Mouse (Mus musculus) right cerebral cortex, adult 18-20 months (tissue): ENCODE measurements around the gene Olfr317.
"Not testable (repeated sequence)": the region's sequence is repeated elsewhere in the genome, so short reads cannot be mapped to it uniquely, and the experiment has no call there.

ENCODE experiments used
- DNase-seq: peaks from one replicate; pipeline ENCODE4 v3.0.0; 2022; ENCODE audit warnings: mixed read lengths

Gene Olfr317

DNA sequence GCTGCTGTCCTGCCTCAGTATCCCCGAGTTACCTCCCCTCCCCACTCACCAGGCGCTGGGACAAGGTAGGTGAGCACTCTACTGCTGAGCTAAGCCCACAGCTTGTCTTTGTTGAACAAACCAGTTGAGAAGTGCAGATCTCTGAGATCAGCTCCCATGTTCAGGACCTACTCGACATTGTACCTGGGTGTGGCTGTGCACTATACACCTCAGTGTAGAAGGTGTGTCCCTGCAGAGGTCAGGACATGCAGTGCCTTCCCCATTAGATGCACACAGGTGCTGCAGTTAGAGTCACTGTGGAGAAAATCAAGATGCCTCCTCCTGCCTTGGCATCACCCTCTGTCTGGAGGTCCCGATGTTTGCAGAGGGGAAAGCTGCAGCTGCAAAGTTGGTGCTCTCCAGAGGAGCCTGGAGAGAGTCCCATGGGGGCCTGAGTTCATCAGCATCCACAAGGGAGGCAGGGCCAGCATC is at the start of gene Olfr317:
Olfr317 (minus strand) TSS at position 421 of the 471 bp plus-strand sequence.
- DNase-seq: no peak

DNA sequence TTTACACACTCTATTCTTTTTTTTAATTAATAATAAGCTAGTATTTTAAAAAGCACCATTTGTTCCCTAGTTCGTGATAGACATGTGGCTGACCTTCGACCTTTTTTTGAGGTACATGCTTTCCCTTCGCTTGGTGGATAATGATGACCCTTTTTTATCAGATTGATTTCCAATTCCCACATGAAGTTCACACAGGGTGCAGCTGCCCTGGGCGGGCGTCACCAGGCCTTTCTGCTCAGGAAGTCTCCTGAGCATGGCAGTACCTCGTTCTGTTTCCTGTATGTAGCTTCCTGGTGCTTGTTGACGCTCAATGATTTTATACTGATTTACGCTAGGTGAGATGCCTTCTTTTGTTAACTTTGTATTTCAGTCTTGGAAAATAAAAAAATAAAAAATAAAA is 49.3 kb upstream of the Olfr317 start:
- DNase-seq: no peak

- no peak for DNase-seq
Observed at GRCm38 (mm10) chr11:58787651-58788050, 48.6 kb upstream of the Olfr317 start.

GRCm38 (mm10) chr11:58784182-58784581 is 45.2 kb upstream of the Olfr317 start:
- no peak for DNase-seq

- no peak for DNase-seq
Observed at GRCm38 (mm10) chr11:58782480-58783089, 43.6 kb upstream of the Olfr317 start, which contains the start of gene Olfr314. Gene Olfr314 (plus strand): TSS chr11:58782952.

GRCm38 (mm10) chr11:58772888-58773287 is 33.9 kb upstream of the Olfr317 start, which contains the start of gene Olfr315:
Gene Olfr315 (plus strand): TSS chr11:58773188.
- no peak for DNase-seq

DNA sequence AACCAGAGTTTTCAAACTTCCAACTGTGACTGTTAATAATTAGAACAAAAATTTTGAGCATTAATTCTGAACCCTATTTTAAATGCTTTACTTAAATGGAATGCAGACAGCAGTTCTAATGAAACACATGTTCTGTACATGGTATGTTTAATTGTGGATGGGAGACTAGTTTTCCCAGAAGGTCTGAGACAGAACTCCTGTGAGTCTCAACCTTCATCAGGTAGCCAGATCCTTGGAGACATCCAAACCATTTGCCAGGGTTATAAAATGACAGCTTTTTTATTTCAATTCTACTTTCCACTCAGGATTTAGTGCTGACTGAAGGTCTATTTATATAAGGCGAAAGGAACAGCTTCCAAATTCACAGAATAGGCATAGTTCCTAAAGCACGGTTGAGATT is 13.4 kb upstream of the Olfr317 start, which contains the start of gene Olfr316:
Olfr316 (plus strand) TSS at position 301 of the 400 bp plus-strand sequence.
- DNase-seq: no peak

GRCm38 (mm10) chr11:58751096-58751495 is 12.1 kb upstream of the Olfr317 start:
- DNase-seq: peak; percentile 54

DNA sequence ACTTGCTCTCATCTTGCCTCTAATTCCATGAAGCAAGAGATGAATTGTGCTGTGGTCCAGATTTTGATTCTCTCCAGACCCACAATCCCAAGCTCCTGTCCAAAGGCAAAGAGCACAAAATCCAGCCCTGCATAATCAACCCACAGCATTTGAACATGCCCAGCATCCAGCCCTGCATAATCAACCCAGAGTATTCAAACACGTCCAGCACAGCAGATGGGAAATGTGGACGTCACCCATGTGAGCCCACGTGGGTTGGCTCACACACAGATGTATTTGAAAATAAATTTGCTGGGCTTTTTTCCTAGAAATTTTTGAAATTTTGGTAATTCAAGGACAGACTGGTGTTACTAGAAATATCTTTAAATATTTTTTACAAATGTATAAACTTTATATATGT is 5.6 kb downstream of the Olfr317 start:
- peak; percentile 19 for DNase-seq

GRCm38 (mm10) chr11:58727896-58728650 is 10.9 kb downstream of the Olfr317 start:
- not testable (repeated sequence) for DNase-seq

GRCm38 (mm10) chr11:58723914-58724313 is 15.1 kb downstream of the Olfr317 start, which contains the start of gene Olfr318:
Gene Olfr318 (minus strand): TSS chr11:58724014.
- DNase-seq: no peak

DNA sequence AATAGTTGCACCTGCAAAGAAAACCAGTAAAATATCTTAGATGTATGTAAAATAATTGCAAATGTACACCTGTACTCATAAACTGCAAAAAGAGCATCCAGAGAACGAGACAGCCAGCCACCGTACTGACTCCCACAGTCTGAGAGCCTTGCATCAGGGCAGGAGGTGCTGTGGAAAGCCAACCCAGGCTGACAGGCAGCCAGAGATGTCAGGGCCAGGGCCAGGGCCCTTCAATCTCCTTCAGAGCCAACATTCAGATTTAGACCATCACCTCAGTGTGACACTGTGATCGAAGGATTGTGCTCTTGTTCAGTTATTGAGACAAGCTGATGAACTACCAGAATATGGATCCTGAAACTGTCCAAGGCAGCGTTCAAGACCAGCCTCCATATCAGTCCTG is 19.3 kb downstream of the Olfr317 start:
- no peak for DNase-seq

GRCm38 (mm10) chr11:58717723-58718122 is 21.3 kb downstream of the Olfr317 start:
- DNase-seq: not testable (repeated sequence)

DNA sequence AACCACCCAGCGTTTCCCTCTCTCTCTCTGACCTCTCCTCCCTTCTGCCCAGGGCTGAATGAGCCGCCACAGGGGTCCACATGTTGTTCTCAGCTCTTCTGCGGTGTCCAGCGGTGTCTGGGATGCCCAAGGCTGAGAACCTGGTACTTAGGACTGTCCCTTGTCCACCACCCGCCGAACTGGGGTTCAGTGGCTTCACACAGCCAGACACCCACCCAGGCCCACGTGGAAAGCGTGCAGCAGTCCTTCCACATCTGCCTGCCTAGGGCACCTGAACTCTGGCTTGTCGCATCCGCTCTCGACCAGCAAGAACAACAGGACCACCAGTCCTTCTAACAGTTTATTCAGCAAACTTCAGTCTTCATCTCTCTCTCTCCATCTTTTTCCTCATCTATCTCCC is 29.9 kb downstream of the Olfr317 start:
- DNase-seq: no peak

DNA sequence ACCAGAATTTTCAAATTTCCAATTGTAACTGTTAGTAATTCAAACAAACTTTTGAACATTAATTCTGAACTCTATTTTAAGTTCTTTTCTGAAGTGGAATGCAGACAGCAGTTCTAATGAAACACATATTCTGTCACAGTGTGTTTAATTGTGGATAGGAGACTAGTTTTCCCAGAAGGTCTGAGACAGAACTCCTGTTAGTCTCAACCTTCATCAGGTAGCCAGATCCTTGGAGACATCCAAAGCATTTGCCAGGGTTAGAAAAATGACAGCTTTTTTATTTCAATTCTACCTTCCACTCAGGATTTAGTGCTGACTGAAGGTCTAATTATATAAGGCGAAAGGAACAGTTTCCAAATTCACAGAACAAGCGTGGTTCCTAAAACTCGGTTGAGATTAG is 40.1 kb downstream of the Olfr317 start, which contains the start of gene Olfr319:
Olfr319 (plus strand) TSS at position 301 of the 400 bp plus-strand sequence.
- no peak for DNase-seq
